Mouse (Mus musculus): ENCODE data around the gene Wdr95. TPM values are rescaled to one million over a fixed set of nuclear protein-coding genes. Genes with fewer than 3 reads are reported as not detected.

Gene Wdr95
- total and polyA plus RNA-seq, 2 experiments = not detected

DNA sequence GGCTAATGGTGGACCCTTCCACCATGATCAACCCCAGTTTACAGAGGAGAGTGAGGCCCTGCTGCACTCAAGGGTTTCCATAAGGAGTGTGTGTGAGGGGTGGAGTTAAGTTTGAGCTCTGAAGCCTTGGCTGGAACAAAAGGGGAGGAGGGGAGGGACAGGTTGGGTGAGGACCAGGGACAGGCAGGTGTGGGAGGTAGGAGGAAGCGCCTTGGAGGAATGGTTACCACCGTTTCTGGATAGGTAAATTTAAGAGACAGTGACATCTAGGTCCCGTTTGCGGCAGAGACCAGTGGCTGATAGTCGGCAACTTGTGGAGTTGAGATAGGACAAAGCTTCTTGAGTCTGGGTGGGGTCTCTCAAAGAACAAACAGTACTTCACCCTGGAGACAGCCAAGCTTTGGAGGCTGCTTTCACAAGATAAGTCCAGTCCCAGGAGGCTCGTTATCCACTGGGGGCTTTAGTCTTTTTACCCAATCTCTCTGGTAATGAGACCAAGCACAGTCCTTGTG is 120.5 kb downstream of the Wdr95 start:
- 50% methylated on average over 6 of the region's 6 CpGs for WGBS
- H3K27me3 ChIP-seq (ENCODE audit: control insufficient read depth, insufficient read depth, low read length) = no peaks in the 10 kb centered on the region; the same call in 1 of the 2 replicates
- DNase-seq (ENCODE audit: extremely low read depth, low read depth, low spot score) = no peak
- H3K4me1 ChIP-seq (ENCODE audit: control insufficient read depth, insufficient read depth, low read length) = peaks cover 2% of the 10 kb centered on the region; the same call in 1 of the 2 replicates
- H3K79me2 ChIP-seq (ENCODE audit: control insufficient read depth, insufficient read depth, low read length) = no peaks in the 10 kb centered on the region
- no peak overlapping the region for H3K27ac ChIP-seq (replicated peaks; ENCODE audit: insufficient read depth, low read depth, low read length)
- TF ChIP-seq CTCF (IDR thresholded peaks at IDR 0.05; ENCODE audit: low read depth, low read length) = no peak
- no peak for TF ChIP-seq POLR2A (IDR thresholded peaks at IDR 0.05; ENCODE audit: extremely low read depth, insufficient read depth, low read length)
- H3K4me3 ChIP-seq (ENCODE audit: insufficient read depth, low read depth, low read length) = no peak overlapping the region
- H3K9ac ChIP-seq (ENCODE audit: low read depth, low read length) = no peak overlapping the region
- no peaks in the 10 kb centered on the region for H3K36me3 ChIP-seq (ENCODE audit: control insufficient read depth, insufficient read depth, low read length)

DNA sequence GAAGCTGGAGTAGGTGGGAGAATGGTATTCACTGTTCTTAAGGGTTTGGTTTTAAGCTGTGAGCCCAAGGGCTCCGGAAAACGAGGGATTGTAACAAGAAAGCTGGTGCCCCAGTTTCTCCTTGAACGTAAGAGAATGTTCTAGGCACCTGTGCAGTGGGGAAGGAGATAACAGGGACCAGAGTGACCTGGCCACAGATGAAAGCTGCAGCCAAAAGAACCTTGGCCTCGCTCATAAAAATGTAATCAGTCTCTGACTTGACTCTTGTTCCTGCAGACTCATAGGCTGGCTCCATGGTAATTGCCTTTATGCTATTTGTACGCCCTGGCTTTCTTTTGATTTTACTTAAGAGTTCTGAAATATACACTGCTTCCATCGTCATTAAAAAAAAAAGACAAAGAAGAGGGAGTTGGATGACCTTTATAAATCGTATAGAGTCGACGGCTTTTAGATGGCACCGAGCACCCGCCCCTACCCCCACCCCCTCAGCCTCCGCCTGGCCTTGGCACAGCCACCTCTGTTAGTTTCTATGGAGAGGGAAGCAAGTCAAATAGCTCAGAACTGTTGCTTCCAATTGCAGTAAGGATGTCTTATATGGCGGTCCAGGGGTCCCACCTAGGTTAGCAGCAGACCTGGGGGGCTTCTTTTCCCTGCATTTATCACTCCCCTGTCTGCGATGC is 121.2 kb downstream of the Wdr95 start:
- H3K4me1 ChIP-seq (ENCODE audit: control insufficient read depth, insufficient read depth, low read length) = peaks cover 2% of the 10 kb centered on the region; the same call in 1 of the 2 replicates
- TF ChIP-seq POLR2A (IDR thresholded peaks at IDR 0.05; ENCODE audit: extremely low read depth, insufficient read depth, low read length) = no peak
- no peak for TF ChIP-seq CTCF (IDR thresholded peaks at IDR 0.05; ENCODE audit: low read depth, low read length)
- H3K79me2 ChIP-seq (ENCODE audit: control insufficient read depth, insufficient read depth, low read length) = no peaks in the 10 kb centered on the region
- no peak overlapping the region for H3K27ac ChIP-seq (replicated peaks; ENCODE audit: insufficient read depth, low read depth, low read length)
- no peaks in the 10 kb centered on the region for H3K36me3 ChIP-seq (ENCODE audit: control insufficient read depth, insufficient read depth, low read length)
- H3K4me3 ChIP-seq (ENCODE audit: insufficient read depth, low read depth, low read length) = no peak overlapping the region
- no peak overlapping the region for H3K9ac ChIP-seq (ENCODE audit: low read depth, low read length)
- no peaks in the 10 kb centered on the region; the same call in 1 of the 2 replicates for H3K27me3 ChIP-seq (ENCODE audit: control insufficient read depth, insufficient read depth, low read length)
- WGBS = 78% methylated on average over 14 of the region's 14 CpGs
- no peak for DNase-seq (ENCODE audit: extremely low read depth, low read depth, low spot score)

GRCm38 (mm10) chr5:149650179-149650553 is 121.7 kb downstream of the Wdr95 start:
- TF ChIP-seq CTCF (IDR thresholded peaks at IDR 0.05; ENCODE audit: low read depth, low read length) (no peak), POLR2A (IDR thresholded peaks at IDR 0.05; ENCODE audit: extremely low read depth, insufficient read depth, low read length) (no peak)
- Histone ChIP-seq H3K4me1 (ENCODE audit: control insufficient read depth, insufficient read depth, low read length) (peaks cover 2% of the 10 kb centered on the region; the same call in 1 of the 2 replicates), H3K27me3 (ENCODE audit: control insufficient read depth, insufficient read depth, low read length) (no peaks in the 10 kb centered on the region; the same call in 1 of the 2 replicates), H3K36me3 (ENCODE audit: control insufficient read depth, insufficient read depth, low read length) (no peaks in the 10 kb centered on the region), H3K27ac (replicated peaks; ENCODE audit: insufficient read depth, low read depth, low read length) (no peak overlapping the region), H3K79me2 (ENCODE audit: control insufficient read depth, insufficient read depth, low read length) (no peaks in the 10 kb centered on the region), H3K4me3 (ENCODE audit: insufficient read depth, low read depth, low read length) (no peak overlapping the region), H3K9ac (ENCODE audit: low read depth, low read length) (no peak overlapping the region)
- no peak for DNase-seq (ENCODE audit: extremely low read depth, low read depth, low spot score)
- WGBS = 65% methylated on average over 4 of the region's 4 CpGs

GRCm38 (mm10) chr5:149655636-149656035 is 127.2 kb downstream of the Wdr95 start:
- Histone ChIP-seq H3K36me3 (ENCODE audit: control insufficient read depth, insufficient read depth, low read length) (no peaks in the 10 kb centered on the region), H3K79me2 (ENCODE audit: control insufficient read depth, insufficient read depth, low read length) (no peaks in the 10 kb centered on the region), H3K4me3 (ENCODE audit: insufficient read depth, low read depth, low read length) (no peak overlapping the region), H3K27me3 (ENCODE audit: control insufficient read depth, insufficient read depth, low read length) (no peaks in the 10 kb centered on the region), H3K4me1 (ENCODE audit: control insufficient read depth, insufficient read depth, low read length) (no peaks in the 10 kb centered on the region), H3K27ac (replicated peaks; ENCODE audit: insufficient read depth, low read depth, low read length) (no peak overlapping the region), H3K9ac (ENCODE audit: low read depth, low read length) (no peak overlapping the region)
- no peak for DNase-seq (ENCODE audit: extremely low read depth, low read depth, low spot score)
- 93% methylated on average over 9 of the region's 9 CpGs for WGBS
- TF ChIP-seq CTCF (IDR thresholded peaks at IDR 0.05; ENCODE audit: low read depth, low read length) (no peak), POLR2A (IDR thresholded peaks at IDR 0.05; ENCODE audit: extremely low read depth, insufficient read depth, low read length) (no peak)

- WGBS = 49% methylated on average over 3 of the region's 3 CpGs
- no peak overlapping the region for H3K27ac ChIP-seq (replicated peaks; ENCODE audit: insufficient read depth, low read depth, low read length)
- no peak for TF ChIP-seq CTCF (IDR thresholded peaks at IDR 0.05; ENCODE audit: low read depth, low read length)
- no peak for TF ChIP-seq POLR2A (IDR thresholded peaks at IDR 0.05; ENCODE audit: extremely low read depth, insufficient read depth, low read length)
- no peak overlapping the region for H3K4me3 ChIP-seq (ENCODE audit: insufficient read depth, low read depth, low read length)
- H3K36me3 ChIP-seq (ENCODE audit: control insufficient read depth, insufficient read depth, low read length) = no peaks in the 10 kb centered on the region
- no peaks in the 10 kb centered on the region for H3K4me1 ChIP-seq (ENCODE audit: control insufficient read depth, insufficient read depth, low read length)
- no peaks in the 10 kb centered on the region for H3K79me2 ChIP-seq (ENCODE audit: control insufficient read depth, insufficient read depth, low read length)
- no peaks in the 10 kb centered on the region for H3K27me3 ChIP-seq (ENCODE audit: control insufficient read depth, insufficient read depth, low read length)
- no peak for DNase-seq (ENCODE audit: extremely low read depth, low read depth, low spot score)
- no peak overlapping the region for H3K9ac ChIP-seq (ENCODE audit: low read depth, low read length)
Observed at GRCm38 (mm10) chr5:149658022-149658421, 129.5 kb downstream of the Wdr95 start.

Measured in liver, adult 2 months (tissue).